Mouse (Mus musculus) 3134 (cell line): ENCODE data around the gene Vmn2r78.
"Not testable (repeated sequence)": the region's sequence is repeated elsewhere in the genome, so short reads cannot be mapped to it uniquely, and the experiment has no call there.

Experiments
- DNase-seq: peaks from one replicate; pipeline ENCODE4 v3.0.0-alpha.2; 2011; ENCODE audit warnings: low spot score; ENCODE audit not compliant: insufficient read length; ENCODE audit errors: extremely low read depth

Vmn2r78 gene

DNA sequence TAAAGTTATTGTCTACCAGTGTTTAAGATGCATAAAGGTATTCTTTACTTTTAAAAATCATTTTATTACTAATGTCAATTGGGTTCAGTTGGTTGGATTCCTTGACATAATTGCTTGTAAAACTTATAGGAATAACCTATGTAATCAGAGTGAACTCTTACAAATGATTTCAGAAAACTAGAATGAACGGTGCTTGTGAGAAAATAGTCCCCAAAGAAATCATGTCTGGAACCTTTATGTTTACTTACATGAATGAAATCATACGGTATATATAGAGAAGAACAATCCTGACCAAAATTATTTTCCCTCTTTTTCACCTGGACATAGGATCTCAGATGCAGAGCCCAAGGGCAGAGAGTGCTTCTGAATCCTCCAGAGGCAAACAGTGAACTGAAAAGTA lies at the start of gene Vmn2r78:
TSS of gene Vmn2r78 (plus strand) at position 301 of the 400 bp plus-strand sequence.
- DNase-seq: not testable (repeated sequence)

DNA sequence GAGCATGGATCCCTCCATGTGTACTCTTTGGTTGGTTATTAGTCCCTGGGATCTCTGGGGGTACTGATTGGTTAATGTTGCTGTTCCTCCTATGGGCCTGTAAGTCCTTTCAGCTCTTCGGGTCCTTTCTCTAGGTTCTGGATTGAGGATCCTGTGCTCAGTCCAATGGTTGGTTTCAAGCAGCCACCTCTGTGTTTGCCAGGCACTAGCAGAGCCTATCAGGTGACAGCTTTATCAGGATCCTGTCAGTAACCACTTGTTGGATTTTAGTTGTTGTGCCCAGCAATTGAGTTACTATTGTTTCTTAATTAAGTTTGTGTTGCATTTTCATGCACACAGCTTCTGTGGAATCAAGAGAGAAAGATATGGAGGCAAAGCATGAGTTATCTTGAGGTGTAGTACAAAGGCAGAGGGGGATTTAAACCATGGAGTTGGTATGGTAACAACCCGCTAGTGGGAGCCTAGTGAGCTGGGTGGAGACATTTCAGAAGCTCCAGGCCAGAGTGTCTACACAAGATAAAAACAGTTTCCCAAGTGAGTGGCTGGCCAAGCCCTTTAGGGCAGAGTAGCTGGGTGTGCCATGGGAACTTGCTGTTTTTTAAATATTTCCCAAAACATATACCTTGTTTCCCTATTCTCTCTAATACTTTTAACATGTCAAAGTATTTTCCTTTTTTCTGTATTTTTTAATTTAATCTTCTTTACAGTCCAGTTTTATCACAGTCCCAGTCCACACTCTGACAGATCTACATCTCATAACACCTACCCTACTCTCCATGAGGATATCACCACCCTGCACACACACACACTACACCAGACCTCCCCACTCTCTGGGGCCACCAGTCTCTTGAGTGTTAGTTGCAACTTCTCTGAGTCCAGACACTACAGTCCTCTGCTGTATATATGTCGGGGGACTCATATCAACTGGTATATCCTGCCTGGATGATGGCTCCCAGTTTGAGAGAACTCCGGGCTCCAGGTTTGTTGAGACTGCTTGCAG lies 25.1 kb upstream of the Vmn2r78 start:
- DNase-seq: no peak

DNA sequence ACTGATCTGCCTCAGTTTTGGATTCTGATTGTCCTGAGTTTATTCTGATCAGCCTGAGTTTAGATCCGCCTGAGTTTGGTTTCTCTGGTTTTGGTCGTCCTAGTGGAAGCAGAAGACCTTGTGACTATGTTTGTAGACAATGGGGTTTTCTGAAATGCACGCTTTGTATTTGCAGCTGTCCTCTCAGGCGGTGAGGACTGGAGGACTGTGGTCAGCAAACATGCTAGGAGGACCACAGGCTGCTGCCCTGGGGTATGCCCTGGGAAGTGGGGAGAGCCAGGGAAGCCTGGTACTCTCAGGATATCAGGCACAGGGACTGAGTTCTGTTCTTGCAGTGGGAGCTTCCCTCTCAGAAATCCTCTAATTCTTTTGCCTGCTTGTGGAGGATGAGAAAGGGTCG lies 22.4 kb downstream of the Vmn2r78 start:
- DNase-seq: no peak

DNA sequence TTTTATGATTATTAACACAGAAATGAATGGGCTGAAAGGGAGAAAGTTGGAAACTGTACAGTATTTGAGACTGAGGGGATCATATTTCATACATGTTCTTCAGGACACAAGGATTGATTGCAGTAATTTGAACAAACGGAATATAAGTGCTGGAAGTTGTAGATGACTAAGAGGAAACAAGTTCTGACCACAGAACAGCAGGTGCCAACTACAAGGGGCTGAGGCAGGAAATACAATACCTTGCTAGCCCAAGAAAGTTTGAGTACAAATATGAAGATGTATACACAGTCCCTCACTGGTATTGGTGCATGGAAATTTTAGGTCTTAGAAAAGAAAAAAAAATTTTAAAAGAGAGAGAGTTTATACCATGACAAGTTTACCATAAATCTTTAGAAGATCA lies 79.8 kb downstream of the Vmn2r78 start:
- DNase-seq: no peak

GRCm38 (mm10) chr7:86995815-86996214 lies 80.9 kb downstream of the Vmn2r78 start, which contains the start of gene Vmn2r79:
TSS of gene Vmn2r79 (plus strand) at chr7:86996115.
- not testable (repeated sequence) for DNase-seq
